Mouse (Mus musculus) limb, embryonic 12.5 days (tissue): Measurements from ENCODE around the gene Mov10. TPM values are rescaled to one million over a fixed set of nuclear protein-coding genes. Genes with fewer than 3 reads are reported as not detected.
"Not testable (repeated sequence)": the region's sequence is repeated elsewhere in the genome, so short reads cannot be mapped to it uniquely, and the experiment has no call there.

Experiments used
- ATAC-seq: fragments of 200-750 bp; cut with Nextera tagmentation; 2 replicates; pipeline ENCODE4 v1.8.0; 2017; ENCODE audit warnings: low read depth, moderate TSS enrichment; ENCODE audit not compliant: insufficient number of reproducible peaks, insufficient read depth, low FRiP score, low TSS enrichment
- H3K27ac ChIP-seq: fragments of 300-500 bp; sonication (generic); 2 replicates; pipeline ENCODE4 v1.5.1; 2016; ENCODE audit warnings: mild to moderate bottlenecking, moderate library complexity
- H3K27me3 ChIP-seq: fragments of 300-500 bp; sonication (generic); 2 replicates; pipeline ENCODE4 v1.6.1; 2016; ENCODE audit warnings: mild to moderate bottlenecking, moderate library complexity
- H3K36me3 ChIP-seq: fragments of 300-500 bp; sonication (generic); 2 replicates; pipeline ENCODE4 v1.6.1; 2016; ENCODE audit warnings: mild to moderate bottlenecking, moderate library complexity
- H3K4me1 ChIP-seq: fragments of 300-500 bp; sonication (generic); replicated peaks from 2 replicates; pipeline ENCODE4 v1.6.1; 2016
- H3K4me2 ChIP-seq: fragments of 300-500 bp; sonication (generic); 2 replicates; pipeline ENCODE4 v1.6.1; 2016; ENCODE audit warnings: mild to moderate bottlenecking, moderate library complexity
- H3K4me3 ChIP-seq: fragments of 300-500 bp; sonication (generic); replicated peaks from 2 replicates; pipeline ENCODE4 v1.5.1; 2016; ENCODE audit warnings: mild to moderate bottlenecking
- H3K9ac ChIP-seq: fragments of 300-500 bp; sonication (generic); replicated peaks from 2 replicates; pipeline ENCODE4 v1.6.1; 2016; ENCODE audit warnings: mild to moderate bottlenecking, moderate library complexity
- H3K9me3 ChIP-seq: fragments of 300-500 bp; sonication (generic); 2 replicates; pipeline ENCODE4 v1.6.1; 2016; ENCODE audit warnings: mild to moderate bottlenecking, moderate library complexity
- WGBS: fragments of 180-500 bp; shearing (Covaris S2); methylation state at CpG from one replicate; pipeline ENCODE4 v1.1.7; 2016; 5-methylcytosine and 5-hydroxymethylcytosine counted together
- polyA plus RNA-seq: library from polyadenylated mRNA; unstranded; fragments of >200 nt; fragmentation: Nextera tagmentation; extraction: Ambion mirVana; gene quantifications from 2 replicates; pipeline ENCODE4 v1.2.1, GENCODE M21; 2016

Gene Mov10
- polyA plus RNA-seq, 1 experiment from 2014 or later = 73.8 TPM

- H3K36me3 ChIP-seq = peaks cover 79% of the 10 kb centered on the region
- no peak overlapping the region for H3K4me3 ChIP-seq
- H3K9me3 ChIP-seq = no peaks in the 10 kb centered on the region
- no peak overlapping the region for H3K9ac ChIP-seq
- no peaks in the 10 kb centered on the region for H3K4me1 ChIP-seq
- H3K4me2 ChIP-seq = no peak overlapping the region
- ATAC-seq = no peak
- 94% methylated on average over 5 of the region's 5 CpGs for WGBS
- H3K27me3 ChIP-seq = no peaks in the 10 kb centered on the region
- H3K27ac ChIP-seq = no peak overlapping the region
Measured at GRCm38 (mm10) chr3:104841049-104841448, 22.7 kb upstream of the Mov10 start.

- Histone ChIP-seq H3K9me3 (no peaks in the 10 kb centered on the region), H3K4me3 (no peak overlapping the region), H3K9ac (no peak overlapping the region), H3K27ac (no peak overlapping the region), H3K4me2 (no peak overlapping the region), H3K36me3 (peaks cover 76% of the 10 kb centered on the region), H3K27me3 (no peaks in the 10 kb centered on the region), H3K4me1 (no peaks in the 10 kb centered on the region)
- no peak for ATAC-seq
- WGBS = 95% methylated on average over 3 of the region's 3 CpGs
Measured at GRCm38 (mm10) chr3:104835797-104836196, 17.4 kb upstream of the Mov10 start.

DNA sequence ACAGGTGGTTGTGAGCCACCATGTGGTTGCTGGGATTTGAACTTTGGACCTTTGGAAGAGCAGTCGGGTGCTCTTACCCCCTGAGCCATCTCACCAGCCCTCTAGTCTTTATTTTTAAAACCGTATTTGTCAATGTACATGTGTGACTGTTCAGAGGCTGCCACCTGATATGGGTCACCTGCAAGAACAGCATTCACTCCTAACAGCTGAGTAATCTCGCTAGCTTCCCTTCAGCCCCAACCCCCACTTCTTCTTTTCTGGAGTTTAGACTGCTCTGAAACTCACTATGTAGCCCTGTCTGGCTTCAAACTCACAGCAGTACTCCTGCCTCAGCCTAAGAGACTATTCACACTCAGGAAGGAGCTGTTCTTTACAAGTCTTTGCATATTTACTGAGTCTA is 4.0 kb upstream of the Mov10 start:
- 87% methylated on average over 3 of the region's 3 CpGs for WGBS
- no peak for ATAC-seq

DNA sequence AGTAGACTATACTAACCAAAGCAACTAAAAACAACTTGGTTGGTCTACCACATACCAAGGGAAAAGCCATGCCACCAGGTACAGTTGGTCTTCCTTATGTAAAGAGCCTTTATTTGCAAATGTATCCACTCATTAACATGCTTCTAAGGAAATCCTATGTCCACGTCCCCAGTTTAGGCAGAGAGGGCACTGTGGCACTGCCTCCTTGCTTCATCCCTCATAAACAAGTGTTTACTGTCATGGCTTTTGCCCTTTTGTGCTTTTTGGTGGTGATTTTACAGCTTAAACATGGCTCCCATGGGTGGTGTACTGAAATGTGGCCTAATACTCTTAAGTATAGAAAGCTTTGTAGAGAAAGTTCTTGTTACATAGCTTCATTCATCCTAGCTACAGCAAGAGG is 2.1 kb upstream of the Mov10 start:
- H3K27ac ChIP-seq = no peak overlapping the region
- no peak overlapping the region for H3K4me2 ChIP-seq
- H3K9ac ChIP-seq = no peak overlapping the region
- WGBS = 44% methylated on average over 1 of the region's 1 CpGs
- H3K9me3 ChIP-seq = no peaks in the 10 kb centered on the region
- peaks cover 26% of the 10 kb centered on the region; the same call in 1 of the 2 replicates for H3K36me3 ChIP-seq
- no peak for ATAC-seq
- H3K4me3 ChIP-seq = no peak overlapping the region
- H3K4me1 ChIP-seq = peaks cover 28% of the 10 kb centered on the region
- H3K27me3 ChIP-seq = no peaks in the 10 kb centered on the region

More for the DNA sequence above, 4.0 kb upstream of the Mov10 start:
- peaks cover 14% of the 10 kb centered on the region for H3K4me1 ChIP-seq
- H3K4me3 ChIP-seq = no peak overlapping the region
- no peaks in the 10 kb centered on the region for H3K9me3 ChIP-seq
- H3K27ac ChIP-seq = no peak overlapping the region
- no peaks in the 10 kb centered on the region for H3K27me3 ChIP-seq
- H3K36me3 ChIP-seq = peaks cover 38% of the 10 kb centered on the region
- H3K4me2 ChIP-seq = no peak overlapping the region
- no peak overlapping the region for H3K9ac ChIP-seq

DNA sequence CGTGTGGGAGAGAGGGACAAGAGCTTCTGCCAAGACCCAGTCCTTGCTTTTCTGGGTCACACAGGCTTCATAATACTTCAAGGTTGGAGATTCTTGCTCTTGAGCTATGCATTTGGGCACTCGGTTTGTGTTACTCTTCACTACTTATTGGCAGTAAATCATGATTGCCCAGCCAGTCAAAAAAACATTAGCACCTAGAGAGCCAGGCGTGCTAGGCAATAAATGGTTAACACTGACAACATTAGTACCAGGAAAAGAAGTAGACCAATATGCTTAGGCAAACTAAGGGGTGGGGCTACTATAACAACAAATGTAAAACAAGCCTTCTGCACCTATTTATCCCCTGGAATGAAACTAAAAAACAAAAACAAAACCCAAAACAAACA is 379 bp upstream of the Mov10 start:
- Histone ChIP-seq H3K36me3 (peaks cover 28% of the 10 kb centered on the region; the same call in 1 of the 2 replicates), H3K9ac (peak overlapping the region; percentile 93), H3K4me3 (peak overlapping the region; percentile 94), H3K27me3 (no peaks in the 10 kb centered on the region), H3K27ac (peak overlapping the region; percentile 97), H3K9me3 (no peaks in the 10 kb centered on the region), H3K4me2 (peak overlapping the region; percentile 73), H3K4me1 (peaks cover 28% of the 10 kb centered on the region)
- 0% methylated on average over 3 of the region's 3 CpGs for WGBS
- ATAC-seq = no peak

DNA sequence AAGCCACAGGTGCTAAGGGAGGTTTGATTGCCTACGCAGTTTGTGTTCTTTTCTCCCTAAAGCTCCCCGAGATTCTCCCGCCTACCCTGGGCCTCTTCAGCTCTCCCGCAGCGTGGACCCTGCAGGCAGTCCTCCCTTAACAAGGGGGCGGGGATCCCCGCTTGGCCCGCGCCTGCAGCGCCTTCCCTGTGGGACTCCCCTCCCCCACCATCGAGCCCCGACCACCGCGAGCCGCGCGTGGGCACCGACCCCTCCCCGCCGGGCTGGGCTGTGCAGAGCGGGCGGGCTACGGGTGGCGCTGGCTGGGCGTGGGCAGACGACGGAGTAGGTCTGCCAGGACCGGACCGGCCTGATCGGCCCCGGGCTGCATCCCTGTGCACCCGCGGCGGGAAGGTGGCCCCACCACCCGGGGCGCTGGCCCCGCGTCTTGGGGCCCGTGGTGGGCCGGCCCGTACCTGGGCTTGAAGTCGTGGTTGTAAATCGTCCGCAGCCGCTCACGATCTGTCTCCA is 827 bp downstream of the Mov10 start:
- under 1% methylated on average over 46 of the region's 46 CpGs for WGBS
- no peaks in the 10 kb centered on the region for H3K27me3 ChIP-seq

DNA sequence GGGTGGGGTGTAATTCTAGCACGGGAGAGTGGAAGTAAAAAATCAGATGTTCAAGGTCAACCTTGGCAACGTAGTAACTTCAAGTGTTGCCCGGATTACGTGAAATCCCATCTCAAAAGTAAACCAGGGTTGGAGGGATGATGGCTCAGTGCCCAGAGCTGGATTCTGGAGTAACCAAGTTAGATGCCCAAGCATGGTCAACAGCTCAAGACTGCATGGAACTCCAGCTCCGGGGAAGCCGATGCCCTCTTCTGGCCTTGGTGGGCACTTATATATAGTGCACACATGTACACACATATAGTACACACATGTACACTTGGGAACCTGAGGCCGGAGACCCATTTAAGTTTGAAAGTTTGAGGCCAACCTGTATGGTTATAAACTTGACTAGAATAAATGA is 2.2 kb downstream of the Mov10 start:
- no peak overlapping the region for H3K4me3 ChIP-seq
- ATAC-seq = no peak
- peaks cover 26% of the 10 kb centered on the region; the same call in 1 of the 2 replicates for H3K36me3 ChIP-seq
- H3K9me3 ChIP-seq = no peaks in the 10 kb centered on the region
- 95% methylated on average over 7 of the region's 7 CpGs for WGBS
- no peak overlapping the region for H3K4me2 ChIP-seq
- no peaks in the 10 kb centered on the region for H3K27me3 ChIP-seq
- no peak overlapping the region for H3K27ac ChIP-seq
- no peak overlapping the region for H3K9ac ChIP-seq
- peaks cover 28% of the 10 kb centered on the region for H3K4me1 ChIP-seq

More for the DNA sequence above, 827 bp downstream of the Mov10 start:
- Histone ChIP-seq H3K4me2 (peak overlapping the region; percentile 73), H3K4me3 (peak overlapping the region; percentile 94), H3K9ac (peak overlapping the region; percentile 93), H3K4me1 (peaks cover 28% of the 10 kb centered on the region), H3K27ac (peak overlapping the region; percentile 97), H3K36me3 (peaks cover 32% of the 10 kb centered on the region; the same call in 1 of the 2 replicates), H3K9me3 (no peaks in the 10 kb centered on the region)
- peak; percentile 74 for ATAC-seq

DNA sequence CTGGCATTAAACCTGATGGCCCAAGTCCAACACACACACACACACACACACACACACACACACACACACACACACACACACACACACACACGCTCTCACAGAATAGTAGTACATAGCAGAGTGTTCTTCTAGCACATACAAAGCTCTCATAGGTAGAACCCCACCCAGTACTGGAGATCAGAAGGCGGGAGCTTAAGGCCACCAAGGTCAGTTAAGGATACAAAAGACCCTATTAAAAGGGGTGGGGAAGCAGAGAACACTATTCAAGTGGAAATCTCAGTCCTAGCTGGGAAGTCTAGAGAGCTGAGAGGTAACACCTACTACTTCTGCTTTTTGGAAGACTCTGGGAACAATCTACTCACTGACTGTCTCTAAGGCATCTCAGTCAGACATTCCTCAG is 3.0 kb downstream of the Mov10 start:
- Histone ChIP-seq H3K4me1 (peaks cover 28% of the 10 kb centered on the region), H3K27me3 (no peaks in the 10 kb centered on the region), H3K4me3 (no peak overlapping the region), H3K9me3 (no peaks in the 10 kb centered on the region), H3K4me2 (no peak overlapping the region), H3K9ac (no peak overlapping the region), H3K36me3 (peaks cover 21% of the 10 kb centered on the region; the same call in 1 of the 2 replicates), H3K27ac (no peak overlapping the region)
- ATAC-seq = no peak
- 92% methylated on average over 2 of the region's 2 CpGs for WGBS

GRCm38 (mm10) chr3:104814746-104815145 is 3.6 kb downstream of the Mov10 start:
- ATAC-seq = no peak
- no peaks in the 10 kb centered on the region for H3K27me3 ChIP-seq
- H3K9ac ChIP-seq = no peak overlapping the region
- H3K9me3 ChIP-seq = no peaks in the 10 kb centered on the region
- H3K27ac ChIP-seq = no peak overlapping the region
- H3K36me3 ChIP-seq = peaks cover 21% of the 10 kb centered on the region; the same call in 1 of the 2 replicates
- no peak overlapping the region for H3K4me3 ChIP-seq
- peaks cover 28% of the 10 kb centered on the region for H3K4me1 ChIP-seq
- 94% methylated on average over 1 of the region's 1 CpGs for WGBS
- no peak overlapping the region for H3K4me2 ChIP-seq

DNA sequence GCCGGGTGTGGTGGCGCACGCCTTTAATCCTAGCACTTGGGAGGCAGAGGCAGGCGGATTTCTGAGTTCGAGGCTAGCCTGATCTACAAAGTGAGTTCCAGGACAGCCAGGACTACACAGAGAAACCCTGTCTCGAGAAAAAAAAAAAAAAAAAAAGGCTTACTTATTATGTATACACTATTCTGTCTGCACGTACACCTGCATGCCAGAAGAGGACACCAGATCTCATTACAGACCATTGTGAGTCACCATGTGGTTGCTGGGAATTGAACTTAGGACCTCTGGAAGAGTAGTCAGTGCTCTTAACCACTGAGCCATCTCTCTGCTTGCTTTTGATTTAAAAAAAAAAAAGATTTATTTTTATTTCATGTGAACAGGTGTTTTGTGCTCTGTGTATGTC is 5.1 kb downstream of the Mov10 start:
- not testable (repeated sequence) for H3K9me3 ChIP-seq, H3K9ac ChIP-seq, ATAC-seq, H3K4me3 ChIP-seq, H3K27me3 ChIP-seq, H3K27ac ChIP-seq, H3K4me2 ChIP-seq
- WGBS = 93% methylated on average over 7 of the region's 7 CpGs
- H3K4me1 ChIP-seq = peaks cover 15% of the 10 kb centered on the region
- H3K36me3 ChIP-seq = peaks cover 24% of the 10 kb centered on the region; the same call in 1 of the 2 replicates

DNA sequence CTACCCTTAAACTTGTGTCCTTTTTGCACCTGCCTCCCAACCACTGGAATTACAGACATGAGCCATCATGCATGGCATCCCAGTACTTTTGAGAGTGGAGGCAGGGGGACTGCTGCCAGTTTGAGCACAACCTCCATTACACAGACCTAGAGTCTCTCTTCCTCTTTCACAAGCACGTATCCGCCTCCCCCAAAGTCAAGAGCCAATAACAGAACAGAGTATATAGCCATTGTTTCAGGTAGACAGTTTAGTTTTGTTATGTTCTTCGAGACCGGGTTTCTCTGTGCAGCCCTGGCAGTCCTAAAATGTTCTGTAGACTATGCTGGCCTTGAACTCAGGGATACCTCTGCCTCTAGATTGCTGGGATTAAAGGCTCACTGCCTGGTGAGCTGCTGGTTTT is 6.1 kb downstream of the Mov10 start:
- Histone ChIP-seq H3K27ac (no peak overlapping the region), H3K27me3 (no peaks in the 10 kb centered on the region), H3K4me1 (peaks cover 14% of the 10 kb centered on the region), H3K9ac (no peak overlapping the region), H3K9me3 (no peaks in the 10 kb centered on the region), H3K4me2 (no peak overlapping the region), H3K4me3 (no peak overlapping the region), H3K36me3 (peaks cover 26% of the 10 kb centered on the region; the same call in 1 of the 2 replicates)
- WGBS = 86% methylated on average over 4 of the region's 4 CpGs
- no peak for ATAC-seq

GRCm38 (mm10) chr3:104811752-104812151 is 6.6 kb downstream of the Mov10 start:
- H3K27me3 ChIP-seq = no peaks in the 10 kb centered on the region
- WGBS = 27% methylated on average over 3 of the region's 3 CpGs
- no peak overlapping the region for H3K27ac ChIP-seq
- H3K36me3 ChIP-seq = peaks cover 29% of the 10 kb centered on the region; the same call in 1 of the 2 replicates
- H3K9ac ChIP-seq = no peak overlapping the region
- H3K4me3 ChIP-seq = no peak overlapping the region
- H3K4me1 ChIP-seq = peaks cover 10% of the 10 kb centered on the region
- no peak for ATAC-seq
- no peaks in the 10 kb centered on the region for H3K9me3 ChIP-seq
- H3K4me2 ChIP-seq = no peak overlapping the region
